Mouse (Mus musculus) limb, embryonic 10.5 days (tissue): ENCODE data around the gene Rhof. TPM values are rescaled to one million over a fixed set of nuclear protein-coding genes. Genes with fewer than 3 reads are reported as not detected.

Experiments
- DNase-seq: peaks from one replicate; pipeline ENCODE4 v3.0.0-alpha.2; 2017; ENCODE audit warnings: low spot score
- H3K27ac ChIP-seq: fragments of 300-500 bp; sonication (generic); 2 replicates; pipeline ENCODE4 v1.5.1; 2016; ENCODE audit warnings: mild to moderate bottlenecking
- H3K27me3 ChIP-seq: fragments of 300-500 bp; sonication (generic); 2 replicates; pipeline ENCODE4 v1.6.1; 2016; ENCODE audit warnings: low read depth, mild to moderate bottlenecking; ENCODE audit not compliant: poor library complexity, severe bottlenecking
- H3K36me3 ChIP-seq: fragments of 300-500 bp; sonication (generic); 2 replicates; pipeline ENCODE4 v1.6.1; 2016; ENCODE audit warnings: mild to moderate bottlenecking, moderate library complexity
- H3K4me1 ChIP-seq: fragments of 300-500 bp; sonication (generic); 2 replicates; pipeline ENCODE4 v1.6.1; 2016
- H3K4me3 ChIP-seq: fragments of 300-500 bp; sonication (generic); 2 replicates; pipeline ENCODE4 v1.5.1; 2016; ENCODE audit warnings: mild to moderate bottlenecking, moderate library complexity
- H3K9me3 ChIP-seq: fragments of 300-500 bp; sonication (generic); replicated peaks from 2 replicates; pipeline ENCODE4 v1.6.1; 2016; ENCODE audit warnings: mild to moderate bottlenecking
- WGBS: fragments of 180-500 bp; shearing (Covaris S2); methylation state at CpG from one replicate; pipeline ENCODE4 v1.1.7; 2016; 5-methylcytosine and 5-hydroxymethylcytosine counted together
- polyA plus RNA-seq: library from polyadenylated mRNA; unstranded; fragments of >200 nt; fragmentation: Nextera tagmentation; extraction: Ambion mirVana; gene quantifications from 2 replicates; pipeline ENCODE4 v1.2.1, GENCODE M21; 2016

The Rhof gene
- polyA plus RNA-seq, 1 experiment from 2014 or later: 2.0 TPM

DNA sequence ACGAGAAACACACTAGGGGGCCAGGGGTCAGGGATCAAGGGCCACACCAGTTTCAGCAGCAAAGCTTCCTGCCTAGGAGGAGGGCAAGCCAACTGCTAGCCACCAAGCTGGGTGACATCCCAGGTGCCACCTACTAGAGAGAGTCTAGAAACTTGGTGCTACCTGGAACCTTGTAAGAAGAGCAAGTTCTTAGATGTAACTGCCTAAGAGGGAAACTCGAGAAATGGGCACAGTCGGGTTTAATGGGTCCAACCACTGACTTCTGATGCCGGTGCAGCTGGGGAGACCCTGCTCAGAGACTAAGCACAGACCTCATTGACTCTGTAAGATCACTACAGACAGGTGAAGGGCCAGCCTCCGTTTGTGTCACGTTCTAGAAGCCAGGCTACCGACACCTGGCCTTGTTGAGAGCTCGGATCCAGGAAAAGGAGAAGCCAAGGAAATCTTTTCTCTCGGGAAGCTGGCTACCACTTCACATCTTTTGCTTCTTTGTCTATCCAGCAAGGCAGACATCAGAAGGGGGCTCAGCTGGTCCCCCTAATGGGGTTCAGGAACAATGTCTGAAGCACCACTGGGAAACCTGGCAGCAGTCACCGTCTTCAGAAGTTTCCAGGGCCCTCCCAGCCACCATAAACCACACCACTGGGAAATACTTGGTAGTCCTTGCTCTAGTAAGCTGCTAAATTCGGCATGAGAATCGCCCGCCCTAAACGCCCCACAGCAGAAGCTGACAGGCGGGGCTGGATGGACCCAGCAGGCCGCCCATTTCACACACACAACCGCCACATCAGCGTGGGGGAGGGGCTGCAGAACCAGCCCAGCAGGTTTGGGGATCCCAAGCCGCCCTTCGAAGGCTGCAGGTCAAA, 4.8 kb upstream of the Rhof start:
- Histone ChIP-seq H3K36me3 (peaks cover 39% of the 10 kb centered on the region), H3K4me1 (peaks cover 68% of the 10 kb centered on the region), H3K27me3 (no peaks in the 10 kb centered on the region), H3K4me3 (peak overlapping the region; percentile 99), H3K27ac (peak overlapping the region; percentile 100), H3K9me3 (no peaks in the 10 kb centered on the region)
- 2% methylated on average over 20 of the region's 20 CpGs for WGBS
- DNase-seq: peak; percentile 84

- WGBS: under 1% methylated on average over 13 of the region's 13 CpGs
- Histone ChIP-seq H3K9me3 (no peaks in the 10 kb centered on the region), H3K36me3 (peaks cover 39% of the 10 kb centered on the region), H3K4me3 (peak overlapping the region; percentile 99), H3K4me1 (peaks cover 76% of the 10 kb centered on the region), H3K27me3 (no peaks in the 10 kb centered on the region; the same call in 1 of the 2 replicates), H3K27ac (peak overlapping the region; percentile 100)
- DNase-seq: peak; percentile 83
These were observed 4.0 kb upstream of the Rhof start for GRCm38 (mm10) chr5:123136361-123137043.

DNA sequence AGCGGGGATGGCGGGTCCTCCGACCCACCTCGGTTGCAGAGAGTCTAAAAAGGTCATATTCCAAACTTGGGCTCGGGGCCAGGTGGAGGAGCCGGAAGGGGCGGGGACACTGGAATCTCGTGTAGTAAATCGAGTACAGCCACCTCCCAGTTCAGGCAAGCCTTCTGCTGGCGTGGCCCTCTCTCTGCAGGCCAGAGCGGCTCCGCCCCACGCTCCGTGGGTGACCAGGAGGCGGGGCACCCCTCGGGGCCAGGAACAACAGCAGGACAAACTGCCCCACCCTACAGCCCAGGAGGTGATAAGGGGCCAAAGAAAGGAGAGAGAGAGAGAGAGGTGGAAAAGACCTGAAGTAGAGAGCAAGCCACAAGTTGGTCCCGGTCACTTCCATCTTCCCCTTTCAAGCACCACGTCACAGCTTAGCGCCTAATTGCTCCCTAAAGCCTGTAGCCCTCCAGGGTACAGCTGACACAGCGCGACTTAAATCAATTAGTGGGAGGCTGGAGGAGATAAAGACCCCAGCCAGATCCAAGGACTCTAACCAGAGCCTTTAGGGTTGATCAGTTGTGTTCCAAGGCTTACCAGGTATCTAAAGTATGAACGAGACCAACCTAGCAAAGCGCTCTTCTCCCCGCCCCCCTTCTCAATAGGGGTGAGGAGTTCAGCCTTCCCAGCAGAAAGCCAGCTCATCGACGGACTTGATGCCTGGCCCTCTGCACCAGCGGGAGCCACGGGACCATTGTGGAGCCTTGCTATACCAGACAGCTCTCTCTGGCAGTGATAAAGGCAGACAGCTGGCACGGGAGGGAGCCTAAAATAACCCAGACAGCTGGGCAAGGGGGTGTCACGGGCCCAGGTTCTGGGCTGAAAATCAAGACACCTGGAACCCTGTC, 3.2 kb upstream of the Rhof start:
- Histone ChIP-seq H3K9me3 (no peaks in the 10 kb centered on the region), H3K36me3 (peaks cover 39% of the 10 kb centered on the region), H3K27me3 (peaks cover 2% of the 10 kb centered on the region; the same call in 1 of the 2 replicates), H3K27ac (peak overlapping the region; percentile 100), H3K4me3 (peak overlapping the region; percentile 99), H3K4me1 (peaks cover 81% of the 10 kb centered on the region)
- DNase-seq: peak; percentile 76
- 3% methylated on average over 30 of the region's 30 CpGs for WGBS

DNA sequence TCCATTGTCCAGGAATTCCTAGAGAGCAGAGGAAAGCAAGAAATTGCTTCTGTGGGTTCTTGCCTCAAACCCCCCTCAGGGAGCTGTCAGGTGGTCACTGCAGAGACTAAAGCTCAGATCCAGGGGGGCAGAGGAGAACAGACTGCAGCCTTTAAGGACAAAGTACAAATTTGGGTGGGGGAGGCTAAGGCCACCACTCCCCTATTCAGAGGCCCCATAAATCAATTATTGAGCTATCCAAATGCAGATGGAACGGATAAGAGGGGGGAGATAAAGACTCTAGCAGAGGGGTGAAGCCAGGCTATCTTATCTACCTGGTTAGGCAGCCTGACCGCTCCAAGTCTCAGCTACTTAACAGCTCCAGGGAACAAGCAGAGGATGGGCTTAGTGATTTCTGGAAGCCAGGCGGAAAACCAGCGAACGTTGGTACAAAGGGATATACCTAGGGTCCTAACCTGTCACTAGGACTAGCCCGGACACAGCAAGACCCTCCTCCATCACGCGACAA, 2.4 kb upstream of the Rhof start:
- 16% methylated on average over 8 of the region's 8 CpGs for WGBS
- H3K27me3 ChIP-seq: peaks cover 4% of the 10 kb centered on the region; the same call in 1 of the 2 replicates

GRCm38 (mm10) chr5:123134186-123134874, 1.8 kb upstream of the Rhof start:
- peaks cover 79% of the 10 kb centered on the region for H3K4me1 ChIP-seq
- peak overlapping the region; percentile 99 for H3K4me3 ChIP-seq
- no peaks in the 10 kb centered on the region for H3K9me3 ChIP-seq
- no peak for DNase-seq
- H3K27ac ChIP-seq: peak overlapping the region; percentile 100
- peaks cover 51% of the 10 kb centered on the region for H3K36me3 ChIP-seq
- WGBS: 49% methylated on average over 13 of the region's 13 CpGs
- H3K27me3 ChIP-seq: peaks cover 4% of the 10 kb centered on the region; the same call in 1 of the 2 replicates

More for the DNA sequence above, 2.4 kb upstream of the Rhof start:
- Histone ChIP-seq H3K36me3 (peaks cover 45% of the 10 kb centered on the region), H3K4me3 (peak overlapping the region; percentile 99), H3K4me1 (peaks cover 81% of the 10 kb centered on the region), H3K27ac (peak overlapping the region; percentile 100), H3K9me3 (no peaks in the 10 kb centered on the region)
- no peak for DNase-seq

DNA sequence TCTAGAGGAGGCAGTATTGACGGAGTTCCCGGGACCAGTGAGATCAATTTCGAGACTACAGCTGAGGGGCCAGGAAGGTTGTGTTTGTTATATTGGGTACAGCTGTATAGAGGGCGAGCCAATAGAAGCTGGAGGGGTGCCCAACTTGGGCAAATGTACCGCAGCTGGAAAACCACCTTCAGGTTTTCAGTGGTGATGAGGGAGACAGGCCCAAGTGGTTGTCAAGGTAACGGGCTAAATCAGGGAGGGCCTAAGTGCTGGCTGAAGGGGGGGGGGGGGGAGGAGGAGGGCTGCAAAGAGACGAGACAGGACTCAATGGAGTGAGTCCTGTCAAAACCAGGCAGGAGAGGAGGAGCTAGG, 1.3 kb upstream of the Rhof start:
- Histone ChIP-seq H3K27me3 (peaks cover 4% of the 10 kb centered on the region; the same call in 1 of the 2 replicates), H3K36me3 (peaks cover 51% of the 10 kb centered on the region), H3K9me3 (no peaks in the 10 kb centered on the region), H3K4me3 (peak overlapping the region; percentile 26), H3K27ac (no peak overlapping the region), H3K4me1 (peaks cover 77% of the 10 kb centered on the region)
- no peak for DNase-seq
- 46% methylated on average over 6 of the region's 7 CpGs for WGBS

DNA sequence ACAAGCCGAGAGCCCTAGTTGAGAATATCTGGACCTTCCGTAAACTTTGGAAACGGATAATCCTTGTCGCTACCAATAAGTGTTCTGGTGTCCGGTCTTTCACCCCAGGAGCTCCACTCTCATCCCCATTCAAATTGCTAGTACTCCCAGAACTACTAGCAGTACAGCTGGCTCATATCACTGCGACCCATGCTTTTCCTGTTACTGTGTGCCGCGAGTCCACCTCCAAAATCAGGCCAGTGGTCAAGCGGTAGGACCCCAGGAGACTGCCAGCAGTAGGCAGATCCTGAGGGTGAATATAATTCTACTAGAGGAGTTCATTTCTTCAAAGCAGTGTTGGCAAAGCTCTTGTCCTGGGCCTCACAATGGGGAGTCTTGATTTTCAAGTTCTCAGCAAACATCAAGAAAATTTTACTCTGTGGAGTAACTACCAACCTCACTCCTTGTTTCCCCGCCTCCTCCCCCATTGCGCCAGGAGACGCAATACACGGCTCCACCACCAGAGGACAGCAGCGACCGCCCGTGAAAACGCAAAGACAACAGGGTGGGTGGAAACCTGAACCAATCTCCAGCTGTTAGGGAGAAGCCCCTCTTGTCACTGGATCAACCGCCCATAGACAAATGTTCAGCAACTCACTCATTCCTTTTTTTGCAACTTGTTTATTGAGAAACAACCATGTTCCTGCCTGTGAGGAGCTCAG, 741 bp upstream of the Rhof start:
- 21% methylated on average over 18 of the region's 18 CpGs for WGBS
- DNase-seq: peak; percentile 91
- peaks cover 51% of the 10 kb centered on the region for H3K36me3 ChIP-seq
- peaks cover 4% of the 10 kb centered on the region; the same call in 1 of the 2 replicates for H3K27me3 ChIP-seq
- no peak overlapping the region for H3K27ac ChIP-seq
- H3K4me1 ChIP-seq: peaks cover 72% of the 10 kb centered on the region
- peak overlapping the region; percentile 26 for H3K4me3 ChIP-seq
- H3K9me3 ChIP-seq: no peaks in the 10 kb centered on the region

GRCm38 (mm10) chr5:123130814-123131148, 1.7 kb downstream of the Rhof start:
- Histone ChIP-seq H3K27ac (no peak overlapping the region), H3K27me3 (peaks cover 4% of the 10 kb centered on the region; the same call in 1 of the 2 replicates), H3K4me1 (peaks cover 47% of the 10 kb centered on the region), H3K4me3 (no peak overlapping the region), H3K9me3 (no peaks in the 10 kb centered on the region), H3K36me3 (peaks cover 52% of the 10 kb centered on the region)
- 88% methylated on average over 5 of the region's 5 CpGs for WGBS
- DNase-seq: no peak

DNA sequence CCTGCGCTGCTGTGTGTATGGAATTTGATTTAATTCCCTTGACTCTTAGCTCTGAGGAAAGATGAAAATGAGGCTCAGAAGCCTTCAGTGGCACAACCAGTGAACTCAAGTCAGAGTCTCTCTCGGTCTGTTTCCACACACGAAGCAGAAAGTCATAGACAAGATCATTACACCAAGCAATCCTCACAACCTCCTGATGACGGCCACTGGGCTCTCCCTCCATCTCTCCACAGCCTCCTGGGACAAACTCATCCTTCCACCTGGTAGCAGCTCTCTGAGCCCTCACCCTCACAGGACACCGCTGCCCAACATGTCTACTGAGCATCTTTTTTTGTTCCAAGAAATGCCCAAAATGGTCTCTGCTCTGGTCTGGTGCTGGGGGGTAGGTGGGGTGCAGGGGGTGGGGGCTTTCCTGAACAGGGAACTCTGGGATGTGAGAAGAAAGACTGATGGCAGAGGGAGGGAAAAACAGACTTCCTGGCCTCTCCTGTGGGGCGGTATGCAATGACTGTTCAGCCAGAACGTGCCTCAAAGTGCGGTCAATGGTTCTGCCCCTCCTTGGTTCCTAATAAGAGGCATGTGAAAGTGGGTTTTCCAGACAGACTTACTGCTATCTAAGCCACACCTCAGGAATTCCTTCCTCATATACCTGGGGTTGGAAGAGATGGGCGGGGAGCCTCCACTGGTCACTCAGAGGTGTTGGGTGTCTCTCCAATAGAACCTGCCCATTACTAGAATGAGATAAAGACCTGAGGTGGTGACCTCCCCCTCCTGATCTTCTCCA, 2.3 kb downstream of the Rhof start:
- Histone ChIP-seq H3K4me1 (peaks cover 42% of the 10 kb centered on the region), H3K36me3 (peaks cover 51% of the 10 kb centered on the region), H3K9me3 (no peaks in the 10 kb centered on the region), H3K27ac (no peak overlapping the region), H3K4me3 (no peak overlapping the region), H3K27me3 (peaks cover 4% of the 10 kb centered on the region; the same call in 1 of the 2 replicates)
- 91% methylated on average over 9 of the region's 9 CpGs for WGBS
- no peak for DNase-seq

DNA sequence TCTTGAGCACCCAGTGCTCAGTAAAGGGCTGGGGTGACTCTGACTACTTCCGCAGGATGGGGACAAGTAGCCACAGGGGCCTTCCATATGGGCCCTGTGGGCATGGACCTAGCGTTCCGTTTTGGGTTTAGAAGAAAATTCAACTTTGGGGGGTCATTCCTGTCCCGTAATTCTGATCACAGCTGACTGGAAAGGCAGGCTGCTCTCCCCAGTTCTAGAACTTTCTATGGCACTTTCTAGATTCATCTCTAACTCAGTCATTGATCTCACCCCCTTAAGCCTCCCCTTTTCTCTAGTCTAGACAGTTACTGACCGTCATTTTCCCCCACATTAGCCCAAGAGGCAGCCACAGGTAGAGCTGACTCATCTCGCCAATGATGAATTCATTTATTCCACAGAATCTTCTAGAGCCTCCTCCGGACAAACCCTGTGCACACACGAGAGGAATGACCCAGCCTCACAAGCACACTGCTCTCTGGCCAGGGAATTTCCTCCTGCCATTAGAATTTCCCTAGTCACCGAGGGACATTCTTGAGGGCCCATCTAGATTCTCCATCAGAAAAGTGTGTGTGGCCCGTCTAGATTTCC, 3.2 kb downstream of the Rhof start:
- DNase-seq: no peak
- H3K36me3 ChIP-seq: peaks cover 43% of the 10 kb centered on the region
- H3K9me3 ChIP-seq: no peaks in the 10 kb centered on the region
- H3K27ac ChIP-seq: no peak overlapping the region
- H3K4me1 ChIP-seq: peaks cover 32% of the 10 kb centered on the region
- peaks cover 4% of the 10 kb centered on the region; the same call in 1 of the 2 replicates for H3K27me3 ChIP-seq
- WGBS: 88% methylated on average over 10 of the region's 10 CpGs
- H3K4me3 ChIP-seq: no peak overlapping the region
